Mouse (Mus musculus) small intestine, adult 10 weeks (tissue): Measurements from ENCODE around the gene Olfr469. TPM values are rescaled to one million over a fixed set of nuclear protein-coding genes. Genes with fewer than 3 reads are reported as not detected.

Experiments used
- polyA plus RNA-seq: library from polyadenylated mRNA; stranded (reverse); fragments of 350-450 nt; fragmentation: Illumina TruSeq; extraction: RNeasy Lipid Tissue Mini Kit (QIAGEN cat#74804); gene quantifications from one replicate; pipeline ENCODE4 v1.2.3, GENCODE M21; 2014; ENCODE audit warnings: low replicate concordance

Olfr469 gene
- polyA plus RNA-seq, result not detected

GRCm38 (mm10) chr7:107825441-107825840 lies at the start of gene Olfr469:
Gene Olfr469, minus strand, starts transcription at chr7:107825541.

GRCm38 (mm10) chr7:107847390-107847789 lies 22.0 kb upstream of the Olfr469 start, which contains the start of gene Olfr470:
Gene Olfr470, minus strand, starts transcription at chr7:107847490.

GRCm38 (mm10) chr7:107811963-107812362 lies 13.4 kb downstream of the Olfr469 start, which contains the start of gene Olfr467:
Gene Olfr467, plus strand, starts transcription at chr7:107812263.

GRCm38 (mm10) chr7:107801108-107801507 lies 24.2 kb downstream of the Olfr469 start, which contains the start of gene Ovch2:
Gene Ovch2, minus strand, starts transcription at chr7:107801208.

Other genes with a start within 250 kb of the Olfr469 start
- gene Ppfibp2, start 230.3 kb downstream of the Olfr469 start, polyA plus RNA-seq, result 12.3 TPM
- gene 5330417H12Rik, start 200.4 kb downstream of the Olfr469 start, polyA plus RNA-seq, result not detected
- gene Cyb5r2, start 67.5 kb downstream of the Olfr469 start, polyA plus RNA-seq, result not detected
- not detected for gene Ovch2, start 24.3 kb downstream of the Olfr469 start, polyA plus RNA-seq
- gene Olfr467, start 13.3 kb downstream of the Olfr469 start, polyA plus RNA-seq, result not detected
- gene Olfr470, start 21.9 kb upstream of the Olfr469 start, polyA plus RNA-seq, result not detected
- not detected for gene Olfr472, start 72.4 kb upstream of the Olfr469 start, polyA plus RNA-seq
- not detected for gene Olfr473, start 104.9 kb upstream of the Olfr469 start, polyA plus RNA-seq
- not detected for gene Olfr474, start 129.1 kb upstream of the Olfr469 start, polyA plus RNA-seq
- not detected for gene Olfr476, start 139.3 kb upstream of the Olfr469 start, polyA plus RNA-seq
- not detected for gene Olfr477, start 161.2 kb upstream of the Olfr469 start, polyA plus RNA-seq
- gene Olfr478, start 208.4 kb upstream of the Olfr469 start, polyA plus RNA-seq, result not detected
- gene Olfr479, start 225.2 kb upstream of the Olfr469 start, polyA plus RNA-seq, result not detected
- gene Olfr480, start 241.8 kb upstream of the Olfr469 start, polyA plus RNA-seq, result not detected